Mouse (Mus musculus): ENCODE data around the gene Glud1.

- TF ChIP-seq POLR2A (IDR thresholded peaks at IDR 0.05; ENCODE audit: extremely low read depth, insufficient read depth, low read length): no peak
- TF ChIP-seq CTCF (IDR thresholded peaks at IDR 0.05; ENCODE audit: extremely low read depth, insufficient read depth, low read length): no peak
Measured at GRCm38 (mm10) chr14:34296350-34296749, 14.2 kb upstream of the Glud1 start.
